Mouse (Mus musculus): ENCODE results near the gene Slx.
"Not testable (repeated sequence)": the region's sequence is repeated elsewhere in the genome, so short reads cannot be mapped to it uniquely, and the experiment has no call there.

Gene Slx

GRCm38 (mm10) chrX:26545465-26545864 lies at the start of gene Slx:
Gene Slx, minus strand, starts transcription at chrX:26545565.
- not testable (repeated sequence) for DNase-seq (ENCODE audit: inconsistent age in 2 of 2, low spot score in 1 of 2)

Data from adrenal gland, adult (tissue).